Mouse (Mus musculus) gastrocnemius, postnatal 25 days (tissue): ENCODE measurements around the gene Adcy4. TPM values are rescaled to one million over a fixed set of nuclear protein-coding genes. Genes with fewer than 3 reads are reported as not detected.
A peak's percentile ranks its signal among the peaks of the same experiment; 100 is the strongest.

ENCODE experiments used
- DNase-seq: peaks from one replicate; pipeline ENCODE4 v3.0.0; 2022
- long read RNA-seq, 2 experiments: library from polyadenylated mRNA; stranded (forward); transcript quantifications; one replicate each; pipeline ENCODE4 v2.0.0; 2021
- total RNA-seq, 2 experiments: library from RNA; stranded (reverse); gene quantifications; 1 replicate in 1 of 2; 2 replicates in 1 of 2; pipeline ENCODE4 v1.2.3; 2021

The Adcy4 gene
- 1 to 10 TPM; 6.4 to 6.5 TPM for total RNA-seq
- long read RNA-seq, experiment 1, partial matches to known transcripts = 7 of 8 reads
- long read RNA-seq, experiment 1, other reads (novel, unspliced or antisense) = 1 of 8 reads
- long read RNA-seq, experiment 2, partial matches to known transcripts = 1 of 6 reads
- long read RNA-seq, experiment 2, other reads (novel, unspliced or antisense) = 3 of 6 reads

- peak; percentile 11 for DNase-seq
Observed at GRCm38 (mm10) chr14:55783958-55784235, at the start of gene Adcy4. Adcy4 (minus strand) TSS chr14:55784095.

- DNase-seq = no peak
Observed at GRCm38 (mm10) chr14:55833126-55833525, 49.2 kb upstream of the Adcy4 start.

DNA sequence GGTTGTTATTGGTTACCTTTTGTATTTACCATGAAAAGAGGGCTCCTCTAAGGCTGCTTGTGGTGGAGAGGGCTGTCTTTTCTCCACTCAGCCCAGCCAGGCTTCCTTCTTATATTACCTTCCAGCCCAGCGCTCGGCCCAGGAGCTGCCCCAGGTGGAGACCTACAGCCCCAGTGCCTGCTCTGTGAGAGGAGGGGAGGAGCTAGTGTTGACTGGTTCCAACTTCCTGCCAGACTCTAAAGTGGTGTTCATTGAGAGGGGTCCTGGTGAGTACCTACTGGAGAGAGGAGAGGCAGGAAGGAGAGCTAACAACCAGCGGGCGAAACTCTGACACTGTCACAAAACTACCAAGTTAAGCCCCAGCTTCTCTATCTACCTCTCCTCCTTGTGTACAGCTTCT lies 46.4 kb upstream of the Adcy4 start:
- DNase-seq = peak; percentile 3

DNA sequence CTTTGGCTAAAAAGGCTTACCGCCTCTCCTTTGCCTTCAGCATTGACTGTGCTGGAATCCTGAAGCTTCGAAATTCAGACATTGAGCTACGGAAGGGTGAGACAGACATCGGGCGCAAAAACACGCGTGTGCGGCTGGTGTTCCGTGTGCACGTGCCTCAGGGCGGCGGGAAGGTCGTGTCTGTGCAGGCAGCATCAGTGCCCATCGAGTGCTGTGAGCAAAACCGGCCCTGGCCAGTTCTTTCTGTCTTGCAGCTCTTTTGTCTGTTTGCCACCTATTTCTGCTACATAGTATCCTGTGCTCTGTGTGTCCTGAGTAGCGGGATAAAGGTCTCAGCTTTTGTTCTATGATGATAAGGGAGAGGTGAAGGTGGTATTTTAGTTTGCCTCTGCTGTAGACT lies 46.0 kb upstream of the Adcy4 start:
- peak; percentile 5 for DNase-seq

DNA sequence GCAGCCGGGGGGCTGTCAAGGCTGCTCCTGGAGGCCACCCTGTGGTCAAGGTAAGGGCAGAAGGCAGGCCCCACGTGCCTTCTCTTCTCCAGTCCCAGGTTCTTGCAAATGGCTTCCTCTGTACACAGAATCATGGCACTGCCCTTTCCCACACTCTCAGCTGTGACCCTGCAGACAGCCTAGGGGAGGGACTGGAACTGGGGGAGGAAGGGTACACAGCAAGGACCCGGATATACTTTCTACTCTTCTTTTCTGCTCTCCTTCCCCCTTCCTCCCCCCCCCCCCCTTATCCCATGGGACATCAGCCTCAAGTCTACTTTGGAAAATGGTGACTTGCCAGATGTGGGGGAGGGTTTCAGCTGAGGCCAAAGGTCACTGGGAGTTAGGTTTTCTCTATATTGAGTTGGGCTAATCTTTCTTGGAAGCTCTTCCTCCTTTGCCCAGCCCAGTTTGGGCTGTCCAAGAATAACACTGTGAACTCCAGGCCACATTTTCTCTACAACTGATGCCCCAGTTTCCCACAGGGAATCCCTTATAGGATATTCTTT lies 44.9 kb upstream of the Adcy4 start:
- DNase-seq = no peak

DNA sequence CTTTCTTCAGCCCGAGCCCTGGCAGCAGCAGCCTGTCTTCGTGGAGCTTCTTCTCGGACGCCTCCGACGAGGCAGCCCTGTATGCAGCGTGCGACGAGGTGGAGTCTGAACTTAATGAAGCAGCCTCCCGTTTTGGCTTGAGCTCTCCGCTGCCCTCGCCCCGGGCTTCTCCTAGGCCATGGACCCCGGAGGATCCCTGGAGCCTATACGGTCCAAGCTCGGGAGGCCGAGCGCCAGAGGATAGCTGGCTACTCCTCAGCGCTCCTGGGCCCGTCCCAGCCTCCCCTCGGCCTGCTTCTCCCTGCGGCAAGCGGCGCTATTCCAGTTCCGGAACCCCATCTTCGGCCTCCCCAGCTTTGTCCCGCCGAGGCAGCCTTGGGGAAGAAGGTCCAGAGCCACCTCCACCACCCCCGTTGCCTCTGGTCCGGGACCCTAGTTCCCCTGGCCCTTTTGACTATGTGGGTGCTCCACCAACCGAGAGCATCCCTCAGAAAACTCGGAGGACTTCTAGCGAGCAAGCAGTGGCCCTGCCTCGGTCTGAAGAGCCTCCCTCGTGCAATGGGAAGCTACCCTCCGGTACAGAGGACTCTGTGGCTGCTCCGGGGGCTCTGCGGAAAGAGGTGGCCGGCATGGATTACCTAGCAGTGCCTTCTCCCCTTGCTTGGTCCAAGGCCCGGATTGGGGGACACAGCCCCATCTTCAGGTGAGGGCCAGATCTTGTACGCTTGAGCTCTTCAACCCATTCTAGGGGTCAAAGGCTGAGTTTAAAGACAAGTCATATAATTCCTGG lies 42.9 kb upstream of the Adcy4 start:
- DNase-seq = peak; percentile 31

- no peak for DNase-seq
Observed at GRCm38 (mm10) chr14:55826142-55826541, 42.2 kb upstream of the Adcy4 start.

- DNase-seq = peak; percentile 51
Observed at GRCm38 (mm10) chr14:55825216-55826051, 41.5 kb upstream of the Adcy4 start.

DNA sequence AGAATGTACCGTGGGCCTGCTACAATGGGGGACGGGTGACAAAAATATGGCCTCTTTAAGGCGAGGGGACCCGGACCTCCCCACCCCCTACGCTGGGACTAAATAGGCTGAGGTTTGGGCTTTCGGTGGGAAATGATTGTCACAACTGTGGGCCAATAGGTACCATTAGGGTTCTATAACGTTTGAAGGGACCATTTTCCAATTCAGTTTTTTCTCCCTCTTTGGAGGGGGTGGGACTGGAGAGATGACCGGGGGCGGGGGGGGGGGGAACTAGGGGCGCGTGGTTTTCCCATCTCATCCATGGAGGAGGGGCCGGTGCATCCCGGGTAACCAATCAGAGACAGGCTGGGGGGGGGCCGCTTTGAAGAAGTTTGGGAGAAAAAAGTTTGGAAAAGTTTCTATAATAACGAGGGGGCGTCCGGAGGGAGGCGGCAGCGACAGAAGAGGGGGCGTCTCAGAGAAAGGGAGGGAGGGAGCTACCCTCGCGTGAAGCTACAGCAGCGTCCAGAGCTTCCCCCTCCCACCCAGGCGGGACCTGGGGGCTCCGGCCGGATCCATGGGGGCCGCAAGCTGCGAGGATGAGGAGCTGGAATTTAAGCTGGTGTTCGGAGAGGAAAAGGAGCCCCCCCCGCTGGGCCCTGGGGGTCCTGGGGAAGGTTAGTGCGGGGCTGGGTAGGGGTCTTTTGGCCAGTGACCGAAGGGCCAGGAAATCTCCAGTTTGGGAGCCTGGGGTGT lies 40.8 kb upstream of the Adcy4 start:
- DNase-seq = peak; percentile 66

GRCm38 (mm10) chr14:55824001-55824480 lies 40.1 kb upstream of the Adcy4 start:
- DNase-seq = peak; percentile 33

DNA sequence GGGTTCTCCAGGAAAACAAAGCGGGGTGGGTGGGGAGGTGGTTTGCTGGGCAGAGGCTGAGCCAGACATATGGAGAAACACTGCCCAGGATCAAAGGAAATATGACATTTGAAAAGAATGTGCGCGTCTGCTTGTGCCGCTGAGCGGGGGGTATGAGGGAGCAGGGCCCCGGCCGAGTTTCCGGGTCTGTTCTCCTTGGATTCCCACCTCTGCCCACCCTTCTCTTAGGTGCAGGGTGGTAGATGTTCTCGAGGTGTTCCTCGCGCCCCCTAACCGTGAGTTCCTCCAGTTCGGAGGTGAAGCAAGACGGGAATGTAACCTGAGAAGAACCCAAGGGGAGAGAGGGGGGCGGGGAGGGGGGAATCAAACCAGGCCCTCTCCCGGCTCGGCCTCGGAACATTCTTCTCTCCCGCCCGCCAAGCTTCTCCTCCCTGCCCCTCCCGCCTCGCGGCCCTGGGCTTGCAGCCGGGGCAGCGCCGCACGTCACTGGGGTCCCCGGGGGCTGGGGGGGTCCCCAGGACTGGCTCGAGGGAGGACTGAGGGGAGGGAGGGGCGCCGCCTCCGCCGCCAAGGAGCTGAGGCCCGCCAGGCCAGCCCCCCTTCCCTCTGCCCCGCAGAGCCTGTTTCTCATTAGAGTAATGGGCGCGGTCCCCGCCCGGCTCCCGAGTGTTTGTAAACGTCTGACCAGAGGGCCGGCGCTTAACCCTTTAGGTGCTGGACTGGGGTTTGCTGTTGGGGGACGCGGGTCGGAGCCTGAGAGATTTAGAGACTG lies 39.3 kb upstream of the Adcy4 start, which contains the start of gene Nfatc4:
Nfatc4 (plus strand) TSS at position 154 of the 772 bp plus-strand sequence.
- peak; percentile 89 for DNase-seq

- DNase-seq = peak; percentile 72
Observed at GRCm38 (mm10) chr14:55822435-55822990, 38.6 kb upstream of the Adcy4 start.

DNA sequence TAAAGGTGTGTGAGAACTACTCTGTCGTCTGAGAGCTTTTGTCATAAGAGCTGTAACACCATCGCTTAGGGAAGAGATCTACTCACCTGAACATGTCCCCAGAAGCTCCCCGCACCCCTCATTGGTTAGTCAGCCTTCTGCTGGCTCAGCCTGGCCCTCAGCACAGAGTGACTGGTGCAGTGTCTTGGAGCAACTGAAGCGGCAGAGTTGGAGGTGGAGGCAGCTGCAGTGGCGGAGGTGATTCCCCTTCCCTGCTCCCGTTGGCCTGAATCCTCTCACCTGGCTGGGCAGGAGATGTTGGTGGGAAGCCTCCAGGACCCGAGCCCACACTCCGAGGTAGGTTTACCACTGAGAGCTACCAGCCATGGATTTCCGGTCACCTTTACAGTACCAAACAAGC lies 36.7 kb upstream of the Adcy4 start:
- DNase-seq = no peak

- DNase-seq = no peak
Observed at GRCm38 (mm10) chr14:55819845-55820405, 36.0 kb upstream of the Adcy4 start.

GRCm38 (mm10) chr14:55815310-55815751 lies 31.4 kb upstream of the Adcy4 start:
- DNase-seq = peak; percentile 55

DNA sequence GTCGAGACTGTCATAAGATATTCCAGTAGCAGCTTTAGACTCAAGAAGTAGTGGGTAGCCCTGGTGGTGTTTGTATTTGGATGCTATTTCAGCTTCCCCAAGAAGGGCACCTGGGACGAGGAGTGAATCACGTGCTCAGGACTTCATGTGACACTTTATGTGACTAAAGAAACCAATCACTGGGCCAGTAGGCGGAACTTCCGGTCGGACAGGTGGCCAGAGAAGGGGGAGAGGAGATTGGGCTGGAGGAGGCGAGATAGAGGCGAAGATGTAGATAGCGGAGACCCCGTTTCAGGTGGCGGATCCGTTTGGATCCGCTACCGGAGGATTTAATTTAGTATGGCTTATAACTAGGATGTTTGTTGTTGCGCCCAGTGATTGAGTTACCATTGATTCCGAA lies 31.0 kb upstream of the Adcy4 start:
- DNase-seq = peak; percentile 55

GRCm38 (mm10) chr14:55795380-55796163 lies 11.7 kb upstream of the Adcy4 start:
- peak; percentile 20 for DNase-seq

DNA sequence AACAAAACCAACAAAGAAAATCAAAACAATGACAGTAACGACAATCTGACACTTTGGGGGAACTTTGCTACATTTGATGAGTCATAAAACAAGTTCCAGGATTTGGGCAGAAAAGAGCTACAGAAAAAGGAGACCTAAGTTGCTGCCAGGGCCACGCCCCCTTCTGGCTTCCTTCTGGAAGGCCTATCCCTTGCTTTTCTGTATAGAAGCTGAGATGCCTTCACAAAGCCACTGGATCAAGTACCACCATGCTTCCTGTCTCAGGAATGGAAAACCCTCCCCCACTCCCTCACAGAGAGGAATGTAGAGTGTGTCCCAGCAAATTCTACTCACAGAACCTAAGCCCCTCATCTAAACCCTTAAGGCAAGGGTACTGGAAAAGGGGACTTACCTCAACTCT lies 10.1 kb upstream of the Adcy4 start:
- DNase-seq = peak; percentile 5

DNA sequence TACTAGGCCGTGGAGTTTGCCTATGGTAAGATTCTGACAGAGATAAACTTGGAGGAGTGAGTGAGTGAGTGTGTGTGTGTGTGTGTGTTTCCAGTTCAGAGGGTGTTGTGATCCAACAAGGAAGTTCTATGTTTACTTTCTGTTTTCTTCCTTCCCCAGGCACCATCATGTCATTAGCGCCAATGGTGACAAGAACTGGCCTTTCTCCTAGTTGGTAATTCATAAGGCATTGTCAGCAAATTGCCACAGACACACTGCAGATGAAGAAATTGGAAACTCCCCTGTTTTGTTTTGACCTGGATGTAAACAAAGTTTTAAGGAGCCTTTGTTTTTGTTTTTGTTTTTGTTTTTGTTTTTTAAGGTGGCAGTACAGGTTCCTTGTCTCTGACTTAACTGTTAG lies 9.6 kb upstream of the Adcy4 start:
- peak; percentile 1 for DNase-seq
